Mouse (Mus musculus): ENCODE data around the gene Nedd9. TPM values are rescaled to one million over a fixed set of nuclear protein-coding genes. Genes with fewer than 3 reads are reported as not detected.
"Not testable (repeated sequence)": the region's sequence is repeated elsewhere in the genome, so short reads cannot be mapped to it uniquely, and the experiment has no call there.

Nedd9 gene
- total RNA-seq, 1 experiment from 2014 or later, result 7.3 TPM

DNA sequence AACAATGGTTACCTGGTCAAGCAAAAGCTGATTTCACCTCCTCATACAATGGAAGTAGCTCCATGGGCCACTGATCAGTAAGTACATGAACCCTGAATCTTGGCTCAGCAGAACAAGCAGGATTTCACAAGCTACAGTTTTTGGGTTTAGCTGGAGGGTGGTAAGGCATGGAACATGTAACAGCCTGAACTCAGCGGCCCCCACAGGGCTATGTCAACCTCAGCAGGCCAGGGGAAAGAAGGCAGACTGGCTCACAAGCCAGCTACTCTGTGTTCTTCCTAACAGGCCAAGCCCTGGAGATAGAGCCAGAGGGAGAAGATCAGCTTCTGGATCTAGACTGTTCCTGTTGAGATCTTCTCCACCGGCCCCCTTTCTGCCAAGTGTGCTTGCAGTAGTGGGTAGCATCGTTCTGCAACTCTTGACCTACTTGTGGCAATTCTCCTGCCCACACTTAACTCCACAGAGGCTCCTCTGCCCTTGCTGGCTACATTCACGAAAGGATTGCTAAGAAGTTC is 107.2 kb downstream of the Nedd9 start:
- ATAC-seq (replicated peaks; ENCODE audit: low read depth, poor library complexity, severe bottlenecking), result no peak

DNA sequence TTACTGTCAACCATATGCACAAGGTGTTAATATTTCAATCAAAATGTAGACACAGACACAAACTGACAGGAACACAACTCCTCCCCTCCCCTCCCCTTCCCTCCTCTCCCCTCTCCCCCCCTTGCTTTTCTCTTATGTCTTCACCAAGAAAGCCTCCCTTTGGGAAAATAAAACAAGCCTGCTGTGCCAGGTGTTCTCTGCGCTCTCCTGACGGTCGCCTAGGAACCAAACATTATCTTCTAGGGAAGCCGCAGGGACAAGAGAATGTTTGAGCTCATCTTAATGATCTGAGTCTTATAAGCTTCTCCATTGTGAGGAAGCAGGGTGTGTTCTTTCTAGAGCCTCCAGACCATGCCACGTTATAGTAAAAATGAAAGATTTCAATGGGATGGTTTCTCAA is 108.7 kb downstream of the Nedd9 start:
- ATAC-seq (replicated peaks; ENCODE audit: low read depth, poor library complexity, severe bottlenecking), result no peak

DNA sequence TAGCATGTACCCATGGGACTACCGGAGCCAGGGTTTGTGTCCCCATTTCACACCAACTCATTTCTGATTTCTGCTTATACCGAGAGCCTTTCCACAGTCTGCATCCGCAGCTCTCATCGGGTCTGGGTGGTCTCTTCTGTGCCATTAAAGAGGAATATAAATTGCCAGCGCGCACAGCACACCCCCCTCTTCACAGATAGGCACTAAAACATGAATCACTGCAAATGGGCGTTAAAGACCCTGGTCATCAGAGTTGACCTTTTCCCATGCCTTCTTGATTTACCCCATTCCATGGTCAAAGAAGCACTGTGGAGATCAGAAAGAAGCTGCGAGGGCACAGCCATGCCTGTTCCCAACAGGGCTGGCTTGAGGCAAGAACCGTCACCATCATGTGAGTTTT is 109.3 kb downstream of the Nedd9 start:
- ATAC-seq (replicated peaks; ENCODE audit: low read depth, poor library complexity, severe bottlenecking), result no peak

DNA sequence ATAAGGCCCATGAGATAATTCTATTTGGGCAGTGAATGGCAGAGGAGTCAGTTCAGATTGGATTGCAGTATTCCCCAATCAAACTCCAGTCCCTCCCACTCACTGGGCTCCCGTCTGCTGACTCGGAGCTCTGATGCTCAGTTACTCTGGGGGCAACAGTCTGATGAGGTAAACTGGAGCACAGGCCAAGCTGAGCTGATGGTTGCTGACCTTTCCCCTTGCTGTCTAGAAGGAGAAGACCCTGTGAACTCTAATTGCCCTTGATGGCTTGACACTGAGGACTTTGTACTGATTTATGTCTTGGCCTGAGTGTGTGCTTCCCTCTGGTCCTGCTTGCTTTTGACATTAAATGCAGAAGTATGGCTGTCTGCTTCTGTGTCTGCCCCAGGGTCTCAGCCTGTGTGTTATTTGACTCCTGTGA is 110.1 kb downstream of the Nedd9 start:
- no peak for ATAC-seq (replicated peaks; ENCODE audit: low read depth, poor library complexity, severe bottlenecking)

DNA sequence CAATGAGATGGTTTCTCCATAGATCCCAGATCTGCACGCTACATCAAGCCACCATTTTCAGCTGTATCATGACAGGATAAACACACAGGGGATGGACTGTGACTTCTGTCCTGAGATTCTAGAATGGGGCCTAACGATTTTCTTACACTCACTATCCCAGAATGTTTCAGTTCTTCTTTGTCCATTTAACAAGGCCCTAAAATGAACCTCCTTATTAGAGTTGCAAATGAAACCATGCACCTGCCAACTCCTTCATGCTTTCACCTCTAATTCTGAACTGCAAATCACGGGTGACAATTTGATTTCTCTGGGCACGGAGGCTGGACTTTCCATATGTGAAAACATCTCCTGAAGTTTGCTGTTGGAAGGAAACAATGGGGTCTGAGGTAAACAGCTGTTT is 111.1 kb downstream of the Nedd9 start:
- no peak for ATAC-seq (replicated peaks; ENCODE audit: low read depth, poor library complexity, severe bottlenecking)

DNA sequence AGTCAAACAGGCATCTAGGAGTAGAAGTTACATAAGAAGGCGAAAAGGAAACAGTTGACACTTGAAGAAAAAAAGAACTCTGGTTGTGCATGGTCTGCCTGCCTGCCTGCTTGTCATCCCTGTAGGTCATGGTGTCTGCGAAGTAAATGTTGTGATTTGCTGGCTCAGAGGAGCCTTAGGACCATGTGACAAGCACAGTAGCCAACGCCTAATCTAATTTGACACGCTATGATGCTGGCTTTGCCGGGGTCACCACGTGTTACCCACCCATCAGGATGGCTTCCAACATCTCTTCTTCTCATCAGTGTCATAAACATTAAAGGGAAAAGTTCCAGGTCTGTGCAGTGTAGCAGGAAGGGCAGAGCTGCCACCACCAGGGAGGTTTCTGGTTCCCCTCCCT is 111.5 kb downstream of the Nedd9 start:
- ATAC-seq (replicated peaks; ENCODE audit: low read depth, poor library complexity, severe bottlenecking), result no peak

DNA sequence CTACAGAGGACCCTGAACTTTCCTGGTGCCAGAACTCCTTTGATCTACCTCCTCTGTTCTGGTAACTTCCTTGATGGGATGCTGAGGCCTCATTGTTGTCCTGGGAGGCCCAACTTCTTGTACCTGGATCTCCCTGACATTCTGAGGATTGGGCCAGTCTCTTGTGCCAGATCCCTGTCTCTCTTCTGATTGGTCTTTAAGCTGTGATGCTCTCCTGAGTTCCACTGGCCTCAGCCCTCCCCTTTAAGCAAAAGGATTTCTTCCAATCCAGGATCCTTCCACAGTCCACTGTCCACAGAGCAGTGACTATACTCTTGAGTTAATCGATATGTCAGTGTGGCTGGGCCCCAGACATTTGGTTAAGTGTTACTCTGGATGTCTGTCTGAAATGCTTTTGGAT is 112.3 kb downstream of the Nedd9 start:
- ATAC-seq (replicated peaks; ENCODE audit: low read depth, poor library complexity, severe bottlenecking), result no peak

DNA sequence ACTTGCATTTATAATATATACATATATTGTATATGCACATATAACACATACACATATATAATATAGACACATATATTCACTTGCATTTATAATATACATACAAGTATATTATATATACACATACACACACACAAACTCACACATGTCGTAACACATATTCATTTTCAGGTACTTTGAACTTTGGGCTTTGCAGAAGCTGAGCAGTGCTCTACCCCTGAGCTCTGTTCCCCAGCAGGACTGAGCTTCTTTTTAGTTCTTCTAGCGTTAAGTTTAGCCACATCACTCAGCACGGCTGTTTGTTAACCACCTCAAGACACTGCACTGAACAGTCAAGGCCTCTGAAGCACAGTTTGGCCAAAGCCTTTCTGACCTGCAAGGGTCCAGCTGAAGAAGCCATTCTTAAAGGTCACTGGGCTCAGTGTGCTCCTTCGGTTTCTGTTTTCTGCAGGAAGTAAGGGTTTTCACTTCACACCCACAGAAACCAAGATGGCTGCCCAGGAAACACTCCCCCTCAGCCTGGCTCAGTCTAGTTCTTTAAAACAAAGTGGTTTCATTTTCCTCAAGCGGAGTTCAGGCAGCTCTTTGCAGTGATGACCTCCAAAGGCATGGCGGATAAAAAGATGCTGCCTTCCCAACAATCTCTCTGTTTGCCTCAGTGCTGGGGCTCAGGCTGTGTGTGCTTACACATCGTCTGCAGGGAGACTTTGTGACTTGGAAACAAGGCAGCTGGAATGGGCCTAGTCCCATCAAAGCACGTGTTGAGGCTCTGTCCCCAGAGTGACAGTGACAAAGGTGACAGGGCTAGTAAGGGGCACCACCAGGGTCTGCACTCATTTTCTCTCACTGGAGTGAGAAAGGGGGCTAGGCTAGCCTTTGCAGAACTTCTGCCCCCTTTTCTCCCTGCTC is 114.4 kb downstream of the Nedd9 start:
- peak; percentile 77 for ATAC-seq (replicated peaks; ENCODE audit: low read depth, poor library complexity, severe bottlenecking)

DNA sequence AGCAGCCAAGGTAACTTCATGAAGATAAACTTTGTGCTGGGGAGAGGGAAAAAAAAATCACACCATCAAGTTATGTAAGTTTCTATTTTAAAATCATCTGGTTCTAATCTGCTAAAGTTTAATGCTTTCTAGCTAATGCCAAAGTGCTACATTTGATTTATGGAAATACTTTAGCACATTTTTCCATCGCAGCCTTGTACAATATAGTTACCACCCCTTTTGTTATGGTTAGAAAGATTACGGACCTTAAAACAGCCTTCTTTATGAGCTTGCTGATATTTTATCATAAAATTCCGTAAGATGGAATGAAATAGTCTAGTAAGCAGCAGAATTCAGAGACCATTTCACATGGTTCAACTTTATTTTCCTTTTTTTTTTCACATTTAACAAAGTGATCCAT is 115.6 kb downstream of the Nedd9 start:
- ATAC-seq (replicated peaks; ENCODE audit: low read depth, poor library complexity, severe bottlenecking), result no peak

DNA sequence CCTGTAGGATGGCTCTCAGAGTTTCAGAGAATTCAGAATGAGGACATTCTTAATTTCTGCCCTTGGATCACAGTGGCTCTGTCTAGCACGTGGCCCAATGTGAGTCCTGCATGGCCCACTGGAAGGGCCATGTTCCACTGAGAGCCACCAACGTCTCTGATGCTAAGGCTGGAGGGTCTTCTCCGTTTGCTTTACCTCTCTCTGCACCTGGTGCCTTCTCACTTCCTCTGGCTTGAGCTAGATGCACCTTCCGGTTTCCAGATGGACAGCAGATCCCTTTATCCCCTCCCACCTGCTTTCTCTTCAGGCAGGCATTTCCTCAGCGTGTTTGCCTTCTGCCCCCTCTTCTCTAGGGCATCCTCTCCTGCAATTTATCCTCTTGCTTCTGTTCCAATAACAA is 118.5 kb downstream of the Nedd9 start:
- no peak for ATAC-seq (replicated peaks; ENCODE audit: low read depth, poor library complexity, severe bottlenecking)

DNA sequence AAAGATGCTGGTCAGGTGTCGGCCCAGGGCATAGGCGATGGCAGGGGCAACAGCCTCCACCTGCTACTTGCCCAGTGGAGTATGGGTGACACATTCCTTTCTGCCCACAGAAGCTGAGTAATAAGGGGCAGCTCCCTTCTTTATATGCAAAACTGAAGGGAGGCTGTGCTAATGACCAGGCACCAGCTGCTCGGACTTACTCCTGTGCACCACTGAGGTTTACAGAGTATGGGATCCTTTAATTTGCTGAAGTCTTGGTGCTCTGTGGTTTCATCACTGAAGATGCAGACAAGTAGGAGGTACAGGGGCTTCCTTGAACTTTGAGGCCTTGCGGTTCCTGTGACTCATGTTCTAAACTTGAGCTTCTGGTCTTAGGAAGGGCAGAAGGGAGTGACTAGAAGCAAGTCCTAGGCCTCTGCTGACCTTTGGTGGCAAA is 120.0 kb downstream of the Nedd9 start:
- ATAC-seq (replicated peaks; ENCODE audit: low read depth, poor library complexity, severe bottlenecking), result no peak

DNA sequence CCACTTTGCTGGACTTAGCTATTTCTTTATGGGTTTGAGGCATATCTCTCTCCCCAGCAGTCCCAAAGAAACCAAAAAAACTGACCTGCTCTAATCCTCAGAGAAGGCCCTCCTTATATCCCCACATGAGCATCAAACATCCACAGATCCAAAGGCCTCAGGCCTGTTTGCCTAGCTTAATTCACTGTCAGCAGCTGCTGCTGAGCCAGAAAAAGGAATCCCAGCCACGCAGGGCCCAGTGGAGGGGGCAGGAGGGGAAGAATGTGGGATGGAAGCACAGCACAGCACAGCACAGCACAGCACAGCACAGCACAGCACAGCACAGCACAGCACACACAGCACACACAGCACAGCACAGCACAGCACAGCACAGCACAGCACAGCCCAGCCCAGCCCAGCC is 120.6 kb downstream of the Nedd9 start:
- ATAC-seq (replicated peaks; ENCODE audit: low read depth, poor library complexity, severe bottlenecking), result not testable (repeated sequence)

DNA sequence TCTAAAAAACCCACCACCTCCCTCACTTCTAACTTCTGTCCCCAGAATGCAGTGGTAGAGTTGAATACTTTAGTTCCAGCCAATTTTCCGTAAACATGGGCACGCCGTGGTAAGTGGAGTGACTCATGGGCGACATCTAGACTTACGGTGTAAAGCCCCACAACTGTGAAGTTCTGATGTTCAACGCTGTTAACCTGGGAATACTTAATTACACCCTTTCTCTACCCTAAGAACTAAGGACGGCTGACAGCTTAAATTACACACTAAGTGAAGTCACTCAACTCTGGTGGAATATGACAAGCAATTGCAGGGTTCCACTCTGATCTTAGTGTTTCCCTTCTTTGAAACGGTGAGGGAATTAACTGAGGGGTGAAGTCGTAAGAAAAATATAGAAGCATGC is 122.9 kb downstream of the Nedd9 start:
- ATAC-seq (replicated peaks; ENCODE audit: low read depth, poor library complexity, severe bottlenecking), result no peak

DNA sequence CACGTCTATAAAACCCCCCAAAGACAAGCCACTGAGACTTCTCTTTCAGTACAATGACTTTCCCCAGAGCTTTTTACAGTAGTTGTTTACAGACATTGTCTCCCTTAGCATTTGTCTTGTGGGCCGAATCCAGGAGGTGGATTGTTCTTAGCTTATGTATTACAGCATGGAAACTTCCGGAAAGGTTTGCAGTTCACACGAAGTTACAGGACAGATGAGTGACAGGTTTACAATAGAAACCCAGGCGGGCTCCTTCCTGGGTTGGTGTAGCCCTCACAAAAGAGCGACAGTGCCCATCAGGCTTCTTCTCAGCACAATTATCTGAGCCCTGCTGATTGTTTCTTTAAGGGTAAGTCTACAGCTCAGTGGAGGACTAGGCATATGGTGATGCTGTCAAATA is 124.3 kb downstream of the Nedd9 start:
- no peak for ATAC-seq (replicated peaks; ENCODE audit: low read depth, poor library complexity, severe bottlenecking)

DNA sequence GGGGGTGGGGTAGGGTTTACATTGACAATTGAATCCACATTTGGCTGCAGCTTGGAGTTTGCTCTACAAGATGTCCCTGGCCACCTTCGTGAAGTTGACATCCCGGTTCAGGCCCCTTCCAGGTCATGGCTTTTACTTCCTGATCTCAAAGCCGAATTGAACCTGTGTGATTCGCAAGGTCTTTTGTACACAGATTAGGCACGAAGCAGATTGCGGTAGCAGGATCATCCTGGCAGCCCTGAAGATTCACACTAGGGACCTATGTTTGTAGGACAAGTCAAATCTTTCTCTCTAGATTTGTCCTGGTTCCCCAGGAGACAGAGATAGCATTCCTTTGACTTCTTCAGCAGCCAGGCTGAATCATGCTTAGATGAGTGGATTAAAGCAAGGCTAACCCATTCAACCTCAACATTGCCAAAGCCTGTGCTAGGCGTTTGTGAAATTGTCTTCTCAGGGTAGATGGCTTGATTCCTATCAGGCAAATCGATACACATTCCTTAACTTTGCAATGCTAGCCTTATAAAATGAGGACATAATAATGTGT is 126.8 kb downstream of the Nedd9 start:
- no peak for ATAC-seq (replicated peaks; ENCODE audit: low read depth, poor library complexity, severe bottlenecking)

DNA sequence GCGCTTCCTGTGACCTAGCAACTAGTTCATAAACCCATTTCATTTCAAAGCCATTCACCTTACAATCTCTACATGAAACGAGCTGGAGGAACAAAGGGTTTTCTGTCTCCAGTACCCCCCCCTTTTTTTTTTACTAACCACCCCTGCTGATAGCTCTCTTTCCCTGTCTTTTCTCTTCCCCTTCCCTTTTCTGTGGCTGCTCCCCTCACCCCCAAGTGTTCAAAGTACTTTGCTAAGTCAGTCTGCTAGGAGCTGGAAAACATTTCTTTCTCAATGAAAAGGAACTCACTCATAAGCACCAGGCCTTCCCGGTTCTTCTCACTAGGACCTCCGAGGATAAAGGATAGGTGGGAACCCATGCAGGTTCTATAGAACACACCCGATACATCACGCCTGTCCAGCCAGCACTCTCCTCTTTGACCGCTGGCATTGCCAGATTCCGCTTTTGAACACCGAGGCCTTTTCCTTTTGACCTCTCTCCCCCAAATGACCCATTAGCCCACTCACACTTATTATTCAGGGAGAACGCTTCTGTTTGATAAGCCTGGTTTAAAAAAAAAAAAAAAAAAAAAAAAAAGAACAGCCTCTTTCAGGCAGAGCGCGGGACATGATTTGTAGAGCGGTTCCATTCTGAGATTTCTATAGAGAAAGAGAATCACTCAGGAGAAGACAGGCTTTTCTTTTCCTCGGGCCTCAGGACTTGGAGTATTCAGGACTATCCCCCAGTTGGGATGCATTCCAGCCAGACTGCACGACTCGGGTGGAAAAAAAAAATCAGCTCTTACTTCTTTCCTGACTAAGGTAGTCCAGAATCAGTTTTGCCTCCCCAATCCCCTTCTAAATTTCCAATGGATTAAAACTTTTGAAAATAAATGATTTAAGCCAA is 127.6 kb downstream of the Nedd9 start:
- peak; percentile 41 for ATAC-seq (replicated peaks; ENCODE audit: low read depth, poor library complexity, severe bottlenecking)

DNA sequence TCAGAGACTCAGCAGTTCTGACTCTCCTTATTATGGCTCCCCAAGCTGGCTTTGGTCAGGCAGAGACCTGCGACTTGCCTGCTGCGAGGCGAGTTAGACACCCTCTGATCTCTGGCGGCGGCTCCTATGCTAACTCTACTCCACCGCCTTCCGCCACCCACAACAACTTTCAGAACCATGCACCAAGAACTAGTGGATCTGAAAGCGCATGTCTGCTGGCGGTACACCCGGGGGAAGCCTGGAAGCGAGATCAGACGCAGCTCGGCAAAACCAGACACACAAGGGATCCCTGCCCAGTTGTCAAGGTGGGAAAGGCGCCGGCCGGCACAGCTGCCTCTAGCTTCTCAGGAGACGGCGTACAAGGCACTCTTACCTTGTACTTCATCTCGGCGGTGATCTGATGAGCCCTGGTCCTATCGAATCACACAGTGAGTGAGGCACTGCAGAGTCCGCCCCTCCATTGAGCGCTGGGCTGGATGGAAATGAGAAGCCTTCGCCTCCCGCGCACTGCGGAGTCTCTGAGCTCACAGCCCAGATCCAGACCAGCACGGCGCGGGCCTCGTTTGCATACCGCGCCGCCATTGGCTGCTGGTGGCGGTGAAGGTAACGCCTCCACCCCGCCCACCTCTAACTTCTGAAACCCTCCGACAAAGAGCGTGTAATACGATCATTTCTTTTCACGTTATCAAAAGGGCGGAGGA is 128.5 kb downstream of the Nedd9 start:
- peak; percentile 95 for ATAC-seq (replicated peaks; ENCODE audit: low read depth, poor library complexity, severe bottlenecking)

DNA sequence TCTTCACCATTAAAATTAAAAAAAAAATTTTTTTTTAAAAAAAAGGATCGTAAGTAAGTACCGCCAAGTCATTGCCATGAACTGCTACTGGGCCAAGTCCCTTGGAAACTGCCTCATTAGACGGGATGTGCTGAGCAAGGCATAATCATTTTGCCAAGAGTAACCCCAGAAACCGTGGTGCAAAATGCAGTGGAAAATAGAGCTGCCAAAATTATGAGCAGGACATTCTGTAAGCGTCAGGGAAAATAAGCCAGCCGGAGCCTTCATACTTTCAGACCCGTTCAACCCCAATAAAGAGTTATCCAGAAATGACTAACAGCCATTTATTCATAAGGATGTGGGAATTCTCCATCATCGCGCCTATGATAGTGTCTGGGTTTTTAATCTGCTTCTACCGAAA is 129.2 kb downstream of the Nedd9 start:
- no peak for ATAC-seq (replicated peaks; ENCODE audit: low read depth, poor library complexity, severe bottlenecking)

DNA sequence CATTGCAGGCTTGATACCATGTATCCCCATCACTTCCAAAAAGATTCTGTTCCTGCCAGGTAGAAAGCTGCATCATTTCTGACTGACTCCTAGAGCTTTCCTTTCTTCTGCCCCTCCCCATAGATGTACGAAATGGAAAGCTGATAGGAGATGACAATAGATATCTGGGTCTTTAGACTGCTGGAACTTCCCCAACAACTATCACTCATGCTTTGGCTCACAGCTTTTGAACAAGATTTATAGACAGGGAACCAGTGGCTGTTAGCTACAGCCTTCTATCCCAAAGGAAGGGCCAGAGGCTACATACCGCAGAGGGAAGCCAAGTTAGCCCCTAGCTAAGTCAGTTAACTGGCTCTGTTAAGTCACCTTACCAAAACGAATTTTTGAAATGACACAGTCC is 129.6 kb downstream of the Nedd9 start:
- ATAC-seq (replicated peaks; ENCODE audit: low read depth, poor library complexity, severe bottlenecking), result no peak

DNA sequence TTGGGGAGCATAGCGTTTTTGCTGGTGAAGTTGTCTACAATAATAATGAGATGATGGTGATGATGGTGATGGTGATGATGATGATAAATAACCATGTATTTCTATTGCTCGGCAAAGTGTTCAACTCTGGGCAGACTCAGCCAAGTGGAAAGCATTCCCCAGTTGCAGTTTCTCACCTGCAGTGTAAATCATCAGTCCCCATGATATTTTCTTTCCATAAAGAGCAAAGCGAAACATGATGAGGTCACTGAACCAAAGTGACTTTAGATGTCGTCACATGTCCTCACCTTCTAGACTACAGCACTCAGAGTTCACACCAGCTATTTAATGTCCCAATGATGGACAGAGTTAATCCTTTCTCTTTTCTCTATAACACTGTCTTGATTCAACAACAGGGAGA is 130.0 kb downstream of the Nedd9 start:
- no peak for ATAC-seq (replicated peaks; ENCODE audit: low read depth, poor library complexity, severe bottlenecking)

All from common myeloid progenitor, adult 5-6 weeks (primary cell).